Mouse (Mus musculus): ENCODE results near the gene Ust.
"Not testable (repeated sequence)": the region's sequence is repeated elsewhere in the genome, so short reads cannot be mapped to it uniquely, and the experiment has no call there.

Gene Ust

GRCm38 (mm10) chr10:8518141-8519013, at the start of gene Ust:
Ust (minus strand) TSS chr10:8518825.
- peak; percentile 91 for DNase-seq (ENCODE audit: low read depth, low spot score)

DNA sequence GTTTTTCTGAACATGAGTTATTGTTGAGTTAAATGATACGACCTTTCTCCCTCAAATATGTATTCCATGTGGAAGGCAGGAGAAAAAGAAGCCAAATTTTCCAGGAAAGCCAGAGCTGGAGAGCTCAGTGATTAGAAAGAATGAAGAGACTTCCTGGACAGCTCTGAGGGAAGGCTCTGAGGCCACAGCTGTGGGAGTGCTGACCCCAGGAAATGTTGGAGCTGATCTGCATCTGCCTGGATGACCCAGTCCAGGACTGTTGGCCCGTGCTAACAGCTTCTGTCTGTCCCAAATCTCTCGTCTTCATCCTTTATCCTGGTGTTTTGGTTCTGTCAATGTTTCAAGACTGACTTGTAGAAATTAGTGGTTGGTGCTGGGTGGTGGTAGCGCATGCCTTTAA, 42.7 kb upstream of the Ust start:
- no peak for DNase-seq (ENCODE audit: low read depth, low spot score)

DNA sequence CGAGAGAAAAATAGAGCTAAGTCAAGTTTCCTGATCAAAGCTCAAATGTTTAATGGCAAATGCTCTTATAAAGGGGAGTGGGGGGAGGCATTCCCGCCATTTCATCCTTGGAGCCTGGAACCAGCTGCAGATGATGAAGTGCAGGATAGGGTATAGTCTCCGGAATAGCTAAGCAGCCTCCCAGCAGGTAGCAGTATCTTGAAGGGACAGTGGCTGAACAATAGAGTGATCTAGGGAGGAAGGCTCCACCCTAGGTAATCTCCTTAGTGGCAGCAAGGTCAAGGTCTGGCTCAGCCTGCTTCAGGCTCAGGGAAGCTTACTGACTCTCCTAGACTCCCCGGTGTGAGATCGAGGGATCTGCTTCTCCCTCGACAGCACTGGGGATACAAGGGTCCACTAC, 40.9 kb upstream of the Ust start:
- DNase-seq (ENCODE audit: low read depth, low spot score), result not testable (repeated sequence)

DNA sequence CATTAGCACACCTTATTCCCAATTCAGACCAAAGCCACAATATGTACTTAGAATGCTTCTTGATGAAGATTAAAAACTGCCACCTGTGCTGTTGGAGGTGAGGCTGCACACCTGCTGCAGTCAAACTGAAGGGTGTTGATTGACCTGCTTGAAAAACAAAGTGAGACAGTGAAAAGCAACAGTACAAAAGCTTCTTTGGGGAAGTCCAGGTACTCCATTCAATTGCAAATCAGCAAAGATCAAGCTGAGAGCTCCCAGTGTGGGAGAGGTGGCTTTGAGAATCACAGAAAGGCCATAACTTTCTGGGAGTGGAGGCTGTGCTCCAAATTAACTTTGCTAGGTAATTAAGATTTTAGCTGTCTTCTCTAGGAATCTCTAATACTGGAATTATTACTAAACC, 33.6 kb upstream of the Ust start:
- not testable (repeated sequence) for DNase-seq (ENCODE audit: low read depth, low spot score)

DNA sequence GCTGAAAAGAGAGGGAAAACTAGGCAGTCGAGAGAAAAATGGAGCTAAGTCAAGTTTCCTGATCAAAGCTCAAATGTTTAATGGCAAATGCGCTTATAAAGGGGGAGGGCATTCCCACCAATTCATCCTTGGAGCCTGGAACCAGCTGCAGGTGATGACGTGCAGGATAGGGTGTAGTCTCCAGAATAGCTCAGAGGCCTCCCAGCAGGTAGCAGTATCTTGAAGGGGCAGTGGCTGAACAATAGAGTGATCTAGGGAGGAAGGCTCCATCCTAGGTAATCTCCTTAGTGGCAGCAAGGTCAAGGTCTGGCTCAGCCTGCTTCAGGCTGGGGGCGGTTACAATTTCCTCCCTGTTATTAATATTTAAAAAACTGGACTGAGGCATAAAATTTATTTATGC, 33.0 kb upstream of the Ust start:
- not testable (repeated sequence) for DNase-seq (ENCODE audit: low read depth, low spot score)

- no peak for DNase-seq (ENCODE audit: low read depth, low spot score)
Measured at GRCm38 (mm10) chr10:8541514-8541913, 22.9 kb upstream of the Ust start.

DNA sequence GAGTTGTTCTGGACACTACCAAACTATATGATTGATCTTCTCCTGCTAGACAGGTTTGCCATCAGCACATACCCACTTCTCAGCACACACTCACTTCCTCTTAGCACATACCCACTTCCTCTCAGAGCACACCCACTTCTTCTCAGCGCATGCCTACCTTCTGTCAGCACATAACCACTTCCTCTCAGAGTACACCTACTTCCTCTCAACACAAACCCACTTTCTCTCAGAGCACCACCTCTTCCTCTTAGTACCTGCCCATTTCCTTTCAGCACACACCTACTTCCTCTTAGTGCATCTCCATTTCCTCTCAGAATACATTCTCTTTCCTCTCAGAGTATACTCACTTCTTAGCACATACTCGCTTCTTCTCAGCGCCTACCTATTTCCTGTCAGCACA, 16.8 kb upstream of the Ust start:
- no peak for DNase-seq (ENCODE audit: low read depth, low spot score)

DNA sequence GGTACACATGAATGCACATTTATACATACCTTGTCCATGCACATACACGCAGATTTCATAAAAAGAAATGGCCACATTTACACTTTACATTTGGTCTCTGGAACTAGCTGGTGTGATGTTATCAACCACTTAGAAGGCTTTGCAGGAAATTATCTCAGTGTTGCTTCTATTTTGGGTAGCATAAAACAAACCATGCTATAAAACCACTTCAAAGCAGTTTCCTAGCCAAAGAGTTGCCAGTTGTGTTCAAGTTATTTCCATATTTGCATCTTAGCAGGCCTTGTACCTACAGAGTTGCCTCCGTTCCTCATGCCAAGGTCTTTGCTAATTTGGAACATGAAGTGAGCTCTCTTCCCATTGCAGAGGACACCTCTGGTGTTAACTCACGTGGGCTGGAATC, 13.0 kb upstream of the Ust start:
- no peak for DNase-seq (ENCODE audit: low read depth, low spot score)

GRCm38 (mm10) chr10:8530505-8531051, 12.0 kb upstream of the Ust start:
- no peak for DNase-seq (ENCODE audit: low read depth, low spot score)

- DNase-seq (ENCODE audit: low read depth, low spot score), result peak; percentile 28
Measured at GRCm38 (mm10) chr10:8529173-8529572, 10.5 kb upstream of the Ust start.

- DNase-seq (ENCODE audit: low read depth, low spot score), result no peak
Measured at GRCm38 (mm10) chr10:8525354-8525753, 6.7 kb upstream of the Ust start.

DNA sequence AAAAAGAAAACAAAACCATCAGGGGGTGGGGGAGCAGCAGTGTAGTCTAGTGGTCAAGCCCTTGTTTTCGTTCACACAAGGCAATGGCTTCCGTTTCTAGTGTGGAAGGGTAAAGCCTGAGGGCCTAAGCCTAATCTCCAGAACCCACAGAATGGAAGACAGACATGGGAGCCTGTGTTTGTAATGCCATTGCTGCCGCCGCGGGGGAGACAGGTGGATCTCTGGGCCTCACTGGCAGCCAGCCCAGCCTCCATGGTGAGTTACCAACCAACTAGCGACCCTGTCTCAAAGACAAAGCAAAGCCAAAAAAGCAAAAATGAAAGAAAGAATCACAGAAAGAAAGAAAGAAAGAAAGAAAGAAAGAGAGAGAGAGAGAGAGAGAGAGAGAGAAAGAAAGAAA, 2.9 kb upstream of the Ust start:
- DNase-seq (ENCODE audit: low read depth, low spot score), result no peak

GRCm38 (mm10) chr10:8520766-8521395, 2.3 kb upstream of the Ust start:
- DNase-seq (ENCODE audit: low read depth, low spot score), result no peak

DNA sequence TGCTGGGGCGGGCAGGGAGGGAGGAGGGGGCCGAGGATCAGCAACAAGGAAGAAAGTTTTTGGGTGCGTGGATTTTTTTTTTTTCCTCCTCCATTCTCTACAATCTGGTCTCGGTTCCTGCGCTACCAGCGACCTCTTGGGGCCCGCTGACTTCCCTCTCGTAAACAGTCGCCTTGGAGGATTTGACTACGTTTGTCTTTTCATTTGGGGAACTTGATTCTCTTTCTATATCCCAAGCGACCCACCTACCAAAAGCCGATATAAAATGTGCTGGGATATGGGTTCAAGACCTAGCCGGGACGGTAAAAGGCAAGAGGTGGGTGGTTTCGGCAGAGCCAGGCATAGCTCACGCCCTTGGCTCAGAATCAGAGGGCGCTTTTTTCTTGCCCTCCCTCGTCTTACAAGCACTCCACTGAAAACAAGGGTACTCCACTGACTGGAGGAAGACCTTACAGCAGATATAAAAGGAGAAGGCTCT, 428 bp upstream of the Ust start:
- no peak for DNase-seq (ENCODE audit: low read depth, low spot score)

DNA sequence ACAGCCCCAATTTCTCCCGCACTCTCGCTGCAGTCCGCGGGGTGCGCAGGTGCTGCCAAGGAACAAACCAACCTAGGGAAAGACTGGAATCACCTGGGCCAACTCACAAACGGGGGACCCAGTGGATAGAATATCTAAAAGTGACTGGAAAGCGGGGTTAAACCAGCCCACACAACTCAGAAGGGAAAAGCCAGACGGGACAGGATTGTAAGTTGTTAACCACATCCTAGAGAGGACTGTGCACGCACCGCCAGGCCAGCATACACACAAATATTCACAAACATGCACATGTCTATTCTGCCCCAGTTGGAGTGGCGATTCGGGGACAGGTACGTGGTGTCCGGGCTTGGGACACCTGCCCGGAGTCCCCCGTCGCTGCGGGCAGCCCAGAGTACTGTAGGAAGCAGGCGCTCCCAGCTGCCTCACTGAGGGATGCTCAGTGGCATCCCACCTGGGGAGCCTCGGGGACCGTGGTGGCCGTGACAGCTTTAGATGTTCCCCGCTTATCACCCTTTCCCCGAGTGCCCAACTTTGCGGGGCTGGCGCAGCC, 959 bp downstream of the Ust start:
- peak; percentile 16 for DNase-seq (ENCODE audit: low read depth, low spot score)

DNA sequence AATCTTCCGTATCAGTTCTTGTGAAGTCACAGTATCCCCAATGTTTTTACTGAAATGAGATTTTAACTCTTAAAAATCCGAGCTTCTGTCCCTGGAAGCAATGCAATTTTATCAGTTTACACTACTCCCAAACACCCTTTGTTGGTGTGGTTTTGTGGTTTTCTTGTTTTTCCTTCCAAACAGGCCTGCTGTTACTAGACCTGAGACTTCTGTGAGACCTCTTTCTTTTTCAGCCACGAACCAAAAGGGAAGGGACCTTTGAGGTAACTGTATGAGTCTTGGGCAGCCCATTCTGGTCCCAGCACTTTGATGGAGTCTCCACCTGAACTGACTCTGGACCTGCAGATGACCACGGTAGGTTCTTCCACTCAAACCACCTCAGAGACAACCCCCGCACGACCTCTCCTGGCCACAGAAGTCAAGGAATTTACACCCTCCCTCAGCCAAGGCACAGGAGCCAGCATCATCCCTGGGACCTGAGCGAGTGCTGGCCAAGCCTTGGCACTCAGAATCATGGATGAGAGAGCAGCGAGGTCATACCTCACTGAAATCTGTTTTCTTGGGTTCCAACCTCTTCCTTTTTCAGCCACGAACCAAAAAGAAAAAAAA, 1.6 kb downstream of the Ust start:
- DNase-seq (ENCODE audit: low read depth, low spot score), result peak; percentile 92

- no peak for DNase-seq (ENCODE audit: low read depth, low spot score)
Measured at GRCm38 (mm10) chr10:8513690-8514089, 4.9 kb downstream of the Ust start.

- DNase-seq (ENCODE audit: low read depth, low spot score), result peak; percentile 62
Measured at GRCm38 (mm10) chr10:8512222-8512621, 6.4 kb downstream of the Ust start.

- DNase-seq (ENCODE audit: low read depth, low spot score), result peak; percentile 45
Measured at GRCm38 (mm10) chr10:8511760-8512159, 6.9 kb downstream of the Ust start.

- DNase-seq (ENCODE audit: low read depth, low spot score), result no peak
Measured at GRCm38 (mm10) chr10:8506247-8506573, 12.4 kb downstream of the Ust start.

- DNase-seq (ENCODE audit: low read depth, low spot score), result peak; percentile 33
Measured at GRCm38 (mm10) chr10:8505346-8506246, 13.0 kb downstream of the Ust start.

All from brain, adult 2 months (tissue).